Mouse (Mus musculus): ENCODE measurements around the gene Gm20388. TPM values are rescaled to one million over a fixed set of nuclear protein-coding genes. Genes with fewer than 3 reads are reported as not detected.

Gene Gm20388
- total RNA-seq, 1 experiment: 27.0 TPM

GRCm38 (mm10) chr8:122853340-122853771 lies 2942.7 kb downstream of the Gm20388 start:
- TF ChIP-seq CHD2 (IDR thresholded peaks at IDR 0.05; ENCODE audit: low read depth, low read length) (no peak), ZC3H11A (IDR thresholded peaks at IDR 0.05; ENCODE audit: borderline replicate concordance, low read depth, low read length) (no peak), ZNF384 (IDR thresholded peaks at IDR 0.05; ENCODE audit: low read depth, low read length) (no peak), HCFC1 (IDR thresholded peaks at IDR 0.05; ENCODE audit: borderline replicate concordance, insufficient read depth, low read length) (no peak), MAFK (IDR thresholded peaks at IDR 0.05; ENCODE audit: insufficient read depth, low read depth, low read length) (no peak)
- in situ Hi-C loops (cut with MboI; ENCODE audit: low sequenced_read_pairs in 2 of 2, unreplicated experiment in 2 of 2): no loop called here
- no peak overlapping the region for H3K9ac ChIP-seq (ENCODE audit: insufficient read depth, low read depth, low read length, poor library complexity, severe bottlenecking)
- no peak overlapping the region for H3K27ac ChIP-seq (ENCODE audit: insufficient read depth, low read depth, low read length, poor library complexity, severe bottlenecking)
- H3K36me3 ChIP-seq (ENCODE audit: control insufficient read depth, insufficient read depth, low read length, poor library complexity, severe bottlenecking): no peaks in the 10 kb centered on the region
- no peak for DNase-seq (ENCODE audit: low read depth, low spot score)
- H3K4me3 ChIP-seq (ENCODE audit: insufficient read depth in 1 of 2, low read depth in 1 of 2, low read length in 2 of 2, poor library complexity in 1 of 2, severe bottlenecking in 1 of 2): no peak overlapping the region
- no peaks in the 10 kb centered on the region for H3K9me3 ChIP-seq (ENCODE audit: control insufficient read depth, insufficient read depth, low read depth, low read length)
- peaks cover 0 to 2% of the 10 kb centered on the region in 2 experiments; a peak in 1 of 4 replicates for H3K4me1 ChIP-seq (ENCODE audit: control insufficient read depth in 2 of 2, insufficient read depth in 2 of 2, low read length in 2 of 2, poor library complexity in 1 of 2)

- H3K36me3 ChIP-seq (ENCODE audit: control insufficient read depth, insufficient read depth, low read length, poor library complexity, severe bottlenecking): no peaks in the 10 kb centered on the region
- in situ Hi-C loops (cut with MboI; ENCODE audit: low sequenced_read_pairs in 2 of 2, unreplicated experiment in 2 of 2): no loop called here
- DNase-seq (ENCODE audit: low read depth, low spot score): no peak
- no peak overlapping the region for H3K4me3 ChIP-seq (ENCODE audit: insufficient read depth in 1 of 2, low read depth in 1 of 2, low read length in 2 of 2, poor library complexity in 1 of 2, severe bottlenecking in 1 of 2)
- no peak overlapping the region for H3K9ac ChIP-seq (ENCODE audit: insufficient read depth, low read depth, low read length, poor library complexity, severe bottlenecking)
- H3K4me1 ChIP-seq (ENCODE audit: control insufficient read depth in 2 of 2, insufficient read depth in 2 of 2, low read length in 2 of 2, poor library complexity in 1 of 2): no peaks in the 10 kb centered on the region; a peak in 1 of 4 replicates
- H3K27ac ChIP-seq (ENCODE audit: insufficient read depth, low read depth, low read length, poor library complexity, severe bottlenecking): no peak overlapping the region
- no peak for TF ChIP-seq CHD2 (IDR thresholded peaks at IDR 0.05; ENCODE audit: low read depth, low read length)
- no peak for TF ChIP-seq MAFK (IDR thresholded peaks at IDR 0.05; ENCODE audit: insufficient read depth, low read depth, low read length)
- TF ChIP-seq ZC3H11A (IDR thresholded peaks at IDR 0.05; ENCODE audit: borderline replicate concordance, low read depth, low read length): no peak
- TF ChIP-seq ZNF384 (IDR thresholded peaks at IDR 0.05; ENCODE audit: low read depth, low read length): no peak
- no peak for TF ChIP-seq HCFC1 (IDR thresholded peaks at IDR 0.05; ENCODE audit: borderline replicate concordance, insufficient read depth, low read length)
- H3K9me3 ChIP-seq (ENCODE audit: control insufficient read depth, insufficient read depth, low read depth, low read length): no peaks in the 10 kb centered on the region
Measured at GRCm38 (mm10) chr8:122854388-122854787, 2943.7 kb downstream of the Gm20388 start.

GRCm38 (mm10) chr8:122855123-122855522 lies 2944.5 kb downstream of the Gm20388 start:
- no peak overlapping the region for H3K9ac ChIP-seq (ENCODE audit: insufficient read depth, low read depth, low read length, poor library complexity, severe bottlenecking)
- H3K36me3 ChIP-seq (ENCODE audit: control insufficient read depth, insufficient read depth, low read length, poor library complexity, severe bottlenecking): no peaks in the 10 kb centered on the region
- no peak overlapping the region for H3K4me3 ChIP-seq (ENCODE audit: insufficient read depth in 1 of 2, low read depth in 1 of 2, low read length in 2 of 2, poor library complexity in 1 of 2, severe bottlenecking in 1 of 2)
- H3K4me1 ChIP-seq (ENCODE audit: control insufficient read depth in 2 of 2, insufficient read depth in 2 of 2, low read length in 2 of 2, poor library complexity in 1 of 2): no peaks in the 10 kb centered on the region; a peak in 1 of 4 replicates
- no peak overlapping the region for H3K27ac ChIP-seq (ENCODE audit: insufficient read depth, low read depth, low read length, poor library complexity, severe bottlenecking)
- TF ChIP-seq ZC3H11A (IDR thresholded peaks at IDR 0.05; ENCODE audit: borderline replicate concordance, low read depth, low read length): no peak
- no peak for TF ChIP-seq CHD2 (IDR thresholded peaks at IDR 0.05; ENCODE audit: low read depth, low read length)
- no peak for TF ChIP-seq HCFC1 (IDR thresholded peaks at IDR 0.05; ENCODE audit: borderline replicate concordance, insufficient read depth, low read length)
- no peak for TF ChIP-seq MAFK (IDR thresholded peaks at IDR 0.05; ENCODE audit: insufficient read depth, low read depth, low read length)
- TF ChIP-seq ZNF384 (IDR thresholded peaks at IDR 0.05; ENCODE audit: low read depth, low read length): no peak
- DNase-seq (ENCODE audit: low read depth, low spot score): no peak
- no peaks in the 10 kb centered on the region for H3K9me3 ChIP-seq (ENCODE audit: control insufficient read depth, insufficient read depth, low read depth, low read length)
- in situ Hi-C loops (cut with MboI; ENCODE audit: low sequenced_read_pairs in 2 of 2, unreplicated experiment in 2 of 2): no loop called here

DNA sequence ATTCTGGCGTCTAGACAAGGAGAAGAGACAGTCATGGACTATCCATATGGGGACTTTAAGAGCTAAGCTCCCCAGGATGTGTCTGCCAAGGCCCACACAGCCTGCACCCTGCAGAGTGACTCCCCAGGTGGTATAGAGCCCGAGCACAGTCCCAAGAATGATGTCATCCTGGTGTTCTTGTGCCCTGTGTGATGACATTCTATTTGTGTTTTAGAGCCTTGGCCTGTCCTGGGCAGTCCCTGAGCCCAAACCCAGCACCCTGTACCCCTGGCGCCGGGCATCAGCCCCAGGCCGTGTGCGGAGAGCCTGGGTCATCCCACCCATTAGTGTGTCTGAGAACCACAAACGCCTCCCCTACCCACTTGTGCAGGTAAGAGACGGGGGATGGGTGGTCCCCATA lies 2945.6 kb downstream of the Gm20388 start:
- no peaks in the 10 kb centered on the region for H3K36me3 ChIP-seq (ENCODE audit: control insufficient read depth, insufficient read depth, low read length, poor library complexity, severe bottlenecking)
- no peak overlapping the region for H3K27ac ChIP-seq (ENCODE audit: insufficient read depth, low read depth, low read length, poor library complexity, severe bottlenecking)
- no peak overlapping the region for H3K9ac ChIP-seq (ENCODE audit: insufficient read depth, low read depth, low read length, poor library complexity, severe bottlenecking)
- DNase-seq (ENCODE audit: low read depth, low spot score): no peak
- no peak for TF ChIP-seq CHD2 (IDR thresholded peaks at IDR 0.05; ENCODE audit: low read depth, low read length)
- TF ChIP-seq ZC3H11A (IDR thresholded peaks at IDR 0.05; ENCODE audit: borderline replicate concordance, low read depth, low read length): no peak
- no peak for TF ChIP-seq MAFK (IDR thresholded peaks at IDR 0.05; ENCODE audit: insufficient read depth, low read depth, low read length)
- TF ChIP-seq ZNF384 (IDR thresholded peaks at IDR 0.05; ENCODE audit: low read depth, low read length): no peak
- no peak for TF ChIP-seq HCFC1 (IDR thresholded peaks at IDR 0.05; ENCODE audit: borderline replicate concordance, insufficient read depth, low read length)
- no peaks in the 10 kb centered on the region; a peak in 1 of 4 replicates for H3K4me1 ChIP-seq (ENCODE audit: control insufficient read depth in 2 of 2, insufficient read depth in 2 of 2, low read length in 2 of 2, poor library complexity in 1 of 2)
- no peak overlapping the region for H3K4me3 ChIP-seq (ENCODE audit: insufficient read depth in 1 of 2, low read depth in 1 of 2, low read length in 2 of 2, poor library complexity in 1 of 2, severe bottlenecking in 1 of 2)
- in situ Hi-C loops (cut with MboI; ENCODE audit: low sequenced_read_pairs in 2 of 2, unreplicated experiment in 2 of 2): no loop called here
- no peaks in the 10 kb centered on the region for H3K9me3 ChIP-seq (ENCODE audit: control insufficient read depth, insufficient read depth, low read depth, low read length)

- no peak for TF ChIP-seq ZNF384 (IDR thresholded peaks at IDR 0.05; ENCODE audit: low read depth, low read length)
- TF ChIP-seq ZC3H11A (IDR thresholded peaks at IDR 0.05; ENCODE audit: borderline replicate concordance, low read depth, low read length): no peak
- no peak for TF ChIP-seq CHD2 (IDR thresholded peaks at IDR 0.05; ENCODE audit: low read depth, low read length)
- TF ChIP-seq MAFK (IDR thresholded peaks at IDR 0.05; ENCODE audit: insufficient read depth, low read depth, low read length): no peak
- no peak for TF ChIP-seq HCFC1 (IDR thresholded peaks at IDR 0.05; ENCODE audit: borderline replicate concordance, insufficient read depth, low read length)
- DNase-seq (ENCODE audit: low read depth, low spot score): no peak
- in situ Hi-C loops (cut with MboI; ENCODE audit: low sequenced_read_pairs in 2 of 2, unreplicated experiment in 2 of 2): no loop called here
- Histone ChIP-seq H3K4me1 (ENCODE audit: control insufficient read depth in 2 of 2, insufficient read depth in 2 of 2, low read length in 2 of 2, poor library complexity in 1 of 2) (no peaks in the 10 kb centered on the region), H3K9me3 (ENCODE audit: control insufficient read depth, insufficient read depth, low read depth, low read length) (no peaks in the 10 kb centered on the region), H3K27ac (ENCODE audit: insufficient read depth, low read depth, low read length, poor library complexity, severe bottlenecking) (no peak overlapping the region), H3K9ac (ENCODE audit: insufficient read depth, low read depth, low read length, poor library complexity, severe bottlenecking) (no peak overlapping the region), H3K4me3 (ENCODE audit: insufficient read depth in 1 of 2, low read depth in 1 of 2, low read length in 2 of 2, poor library complexity in 1 of 2, severe bottlenecking in 1 of 2) (no peak overlapping the region), H3K36me3 (ENCODE audit: control insufficient read depth, insufficient read depth, low read length, poor library complexity, severe bottlenecking) (no peaks in the 10 kb centered on the region)
Measured at GRCm38 (mm10) chr8:122859843-122860242, 2949.2 kb downstream of the Gm20388 start.
